Mouse (Mus musculus) liver, embryonic 14.5 days (tissue): ENCODE results near the gene Hmgb2. TPM values are rescaled to one million over a fixed set of nuclear protein-coding genes. Genes with fewer than 3 reads are reported as not detected.

ENCODE experiments used
- ATAC-seq: fragments of 200-750 bp; cut with Nextera tagmentation; 2 replicates; pipeline ENCODE4 v1.8.0; 2017; ENCODE audit warnings: moderate number of reproducible peaks, mild to moderate bottlenecking, moderate library complexity; ENCODE audit not compliant: insufficient read depth
- DNase-seq, 3 experiments: peaks; one replicate each; pipeline ENCODE4 v3.0.0-alpha.2; 2012 to 2013; ENCODE audit warnings: low read depth in 3 of 3, low spot score in 3 of 3
- H3K27ac ChIP-seq: fragments of 300-500 bp; sonication (generic); 2 replicates; pipeline ENCODE4 v1.5.1; 2014; ENCODE audit warnings: moderate library complexity, mild to moderate bottlenecking, control low read depth, inconsistent platforms
- H3K27me3 ChIP-seq: fragments of 300-500 bp; sonication (generic); 2 replicates; pipeline ENCODE4 v1.6.1; 2014; ENCODE audit warnings: mild to moderate bottlenecking, low read length, moderate library complexity; ENCODE audit not compliant: control insufficient read depth, insufficient read depth
- H3K36me3 ChIP-seq: fragments of 300-500 bp; sonication (generic); replicated peaks from 2 replicates; pipeline ENCODE4 v1.6.1; 2014; ENCODE audit warnings: low read depth; ENCODE audit not compliant: control insufficient read depth, insufficient read depth
- H3K4me1 ChIP-seq, 2 experiments: fragments of 200-500 bp in 1 of 2; fragments of 300-500 bp in 1 of 2; sonication (generic) in 1 of 2; replicated peaks; 2 replicates each; pipeline ENCODE4 v1.6.1; 2012 to 2014; ENCODE audit warnings: antibody characterized with exemption in 1 of 2, inconsistent platforms in 1 of 2, low read length in 1 of 2; ENCODE audit not compliant: control insufficient read depth in 2 of 2, insufficient read depth in 2 of 2
- H3K4me2 ChIP-seq: fragments of 300-500 bp; sonication (generic); 2 replicates; pipeline ENCODE4 v1.6.1; 2014; ENCODE audit warnings: low read depth, mild to moderate bottlenecking, control low read depth, moderate library complexity
- H3K4me3 ChIP-seq, 2 experiments: fragments of 200-500 bp in 1 of 2; fragments of 300-500 bp in 1 of 2; sonication (generic) in 1 of 2; 2 replicates each; pipeline ENCODE4 v1.5.1; 2012 to 2014; ENCODE audit warnings: low read depth in 2 of 2, low read length in 2 of 2, mild to moderate bottlenecking in 2 of 2, control low read depth in 1 of 2, inconsistent platforms in 1 of 2, moderate library complexity in 1 of 2; ENCODE audit not compliant: insufficient read depth in 1 of 2
- H3K9ac ChIP-seq: fragments of 300-500 bp; sonication (generic); replicated peaks from 2 replicates; pipeline ENCODE4 v1.6.1; 2014; ENCODE audit warnings: mild to moderate bottlenecking, control low read depth, moderate library complexity
- H3K9me3 ChIP-seq: fragments of 300-500 bp; sonication (generic); 2 replicates; pipeline ENCODE4 v1.6.1; 2016; ENCODE audit warnings: low read length, mixed read lengths; ENCODE audit not compliant: control insufficient read depth
- CTCF ChIP-seq: IDR thresholded peaks from 2 replicates; pipeline ENCODE4 v1.5.1; 2016; ENCODE audit warnings: antibody characterized with exemption, low read depth, control low read depth
- EP300 ChIP-seq: IDR thresholded peaks from 2 replicates; pipeline ENCODE4 v1.6.1; 2016; ENCODE audit warnings: antibody characterized with exemption, low read depth
- WGBS: fragments of 180-500 bp; shearing (Covaris S2); extraction: QIAGEN DNeasy Blood & Tissue Kit; methylation state at CpG from one replicate; pipeline ENCODE4 v1.1.7; 2014; ENCODE audit not compliant: insufficient replicate concordance; 5-methylcytosine and 5-hydroxymethylcytosine counted together
- polyA plus RNA-seq, 2 experiments: library from polyadenylated mRNA; depleted of rRNA in 1 of 2; stranded (reverse) in 1 of 2; unstranded in 1 of 2; fragments of >200 nt; fragmentation: Nextera tagmentation in 1 of 2; extraction: Ambion mirVana in 1 of 2; gene quantifications; 2 replicates each; pipeline versions ENCODE4 v1.2.1 to v1.2.3; 2012 to 2014

The Hmgb2 gene
- polyA plus RNA-seq, 2 experiments, result 191 to 300 TPM

GRCm38 (mm10) chr8:57487441-57488155, 24.1 kb upstream of the Hmgb2 start, which contains the start of gene Sap30:
TSS of gene Sap30 (minus strand) at chr8:57487860.
- no peaks in the 10 kb centered on the region; the same call in none of the 2 replicates for H3K36me3 ChIP-seq
- H3K4me2 ChIP-seq, result peak within 1 kb of the TSS; percentile 99
- H3K4me1 ChIP-seq, result peaks cover 8 to 15% of the 10 kb centered on the region in 2 experiments; a peak in 3 of 4 replicates
- peak; percentile 94 for ATAC-seq
- peak within 1 kb of the TSS; percentile 82 for H3K27ac ChIP-seq
- TF ChIP-seq CTCF, result no peak
- peak; percentile 20; the same call in 1 of the 2 replicates for TF ChIP-seq EP300
- H3K9ac ChIP-seq, result peak within 1 kb of the TSS; percentile 90
- H3K9me3 ChIP-seq, result no peaks in the 10 kb centered on the region
- DNase-seq, result peak; percentile 94 to 97 (median 96)
- peak within 1 kb of the TSS; percentile 97 to 98 for H3K4me3 ChIP-seq
- H3K27me3 ChIP-seq, result no peaks in the 10 kb centered on the region
- under 1% methylated on average over 63 of the region's 66 CpGs for WGBS

GRCm38 (mm10) chr8:57488312-57488765, 23.4 kb upstream of the Hmgb2 start:
- Histone ChIP-seq H3K9me3 (no peaks in the 10 kb centered on the region), H3K4me1 (peaks cover 8 to 15% of the 10 kb centered on the region in 2 experiments; a peak in 3 of 4 replicates), H3K36me3 (no peaks in the 10 kb centered on the region; the same call in none of the 2 replicates), H3K27ac (peak overlapping the region; percentile 82), H3K27me3 (no peaks in the 10 kb centered on the region), H3K4me3 (peak overlapping the region; percentile 94 to 97), H3K4me2 (peak overlapping the region; percentile 95), H3K9ac (peak overlapping the region; percentile 70)
- under 1% methylated on average over 25 of the region's 25 CpGs for WGBS
- peak; percentile 66 to 67 (median 67) for DNase-seq
- peak; percentile 50; the same call in 1 of the 2 replicates for ATAC-seq
- no peak for TF ChIP-seq EP300
- TF ChIP-seq CTCF, result no peak

- Histone ChIP-seq H3K4me3 (no peak overlapping the region), H3K36me3 (no peaks in the 10 kb centered on the region; the same call in 1 of the 2 replicates), H3K27me3 (no peaks in the 10 kb centered on the region), H3K9ac (no peak overlapping the region), H3K4me2 (no peak overlapping the region), H3K9me3 (no peaks in the 10 kb centered on the region), H3K27ac (no peak overlapping the region), H3K4me1 (peaks cover 8 to 15% of the 10 kb centered on the region in 2 experiments; a peak in 3 of 4 replicates)
- DNase-seq, result no peak
- no peak for TF ChIP-seq EP300
- no peak for TF ChIP-seq CTCF
- WGBS, result 63% methylated on average over 1 of the region's 1 CpGs
- ATAC-seq, result no peak
These were observed 22.3 kb upstream of the Hmgb2 start for GRCm38 (mm10) chr8:57489366-57489765.

- ATAC-seq, result no peak
These were observed 21.8 kb upstream of the Hmgb2 start for GRCm38 (mm10) chr8:57489896-57490295.

GRCm38 (mm10) chr8:57491873-57492272, 19.8 kb upstream of the Hmgb2 start:
- DNase-seq, result no peak
- H3K27me3 ChIP-seq, result no peaks in the 10 kb centered on the region
- no peak overlapping the region for H3K9ac ChIP-seq
- no peak for ATAC-seq
- H3K9me3 ChIP-seq, result no peaks in the 10 kb centered on the region
- 29% methylated on average over 4 of the region's 4 CpGs for WGBS
- no peak overlapping the region for H3K4me3 ChIP-seq
- H3K27ac ChIP-seq, result no peak overlapping the region
- H3K4me1 ChIP-seq, result peaks cover 5 to 13% of the 10 kb centered on the region in 2 experiments; a peak in 3 of 4 replicates
- no peak overlapping the region for H3K4me2 ChIP-seq
- TF ChIP-seq CTCF (no peak), EP300 (peak; percentile 40; the same call in 1 of the 2 replicates)
- no peaks in the 10 kb centered on the region for H3K36me3 ChIP-seq

More at GRCm38 (mm10) chr8:57489896-57490295, 21.8 kb upstream of the Hmgb2 start:
- Histone ChIP-seq H3K9ac (no peak overlapping the region), H3K4me3 (no peak overlapping the region), H3K4me2 (no peak overlapping the region), H3K9me3 (no peaks in the 10 kb centered on the region), H3K27ac (no peak overlapping the region), H3K36me3 (no peaks in the 10 kb centered on the region; the same call in 1 of the 2 replicates), H3K4me1 (peaks cover 8 to 15% of the 10 kb centered on the region in 2 experiments; a peak in 3 of 4 replicates), H3K27me3 (no peaks in the 10 kb centered on the region)
- no peak for DNase-seq
- TF ChIP-seq EP300 (no peak), CTCF (no peak)
